Mouse (Mus musculus): ENCODE data around the gene Ccdc34. TPM values are rescaled to one million over a fixed set of nuclear protein-coding genes. Genes with fewer than 3 reads are reported as not detected.
A peak's percentile ranks its signal among the peaks of the same experiment; 100 is the strongest.

Ccdc34 gene
- total RNA-seq (2017), result 41.1 and 55.0 TPM in 2 replicates

DNA sequence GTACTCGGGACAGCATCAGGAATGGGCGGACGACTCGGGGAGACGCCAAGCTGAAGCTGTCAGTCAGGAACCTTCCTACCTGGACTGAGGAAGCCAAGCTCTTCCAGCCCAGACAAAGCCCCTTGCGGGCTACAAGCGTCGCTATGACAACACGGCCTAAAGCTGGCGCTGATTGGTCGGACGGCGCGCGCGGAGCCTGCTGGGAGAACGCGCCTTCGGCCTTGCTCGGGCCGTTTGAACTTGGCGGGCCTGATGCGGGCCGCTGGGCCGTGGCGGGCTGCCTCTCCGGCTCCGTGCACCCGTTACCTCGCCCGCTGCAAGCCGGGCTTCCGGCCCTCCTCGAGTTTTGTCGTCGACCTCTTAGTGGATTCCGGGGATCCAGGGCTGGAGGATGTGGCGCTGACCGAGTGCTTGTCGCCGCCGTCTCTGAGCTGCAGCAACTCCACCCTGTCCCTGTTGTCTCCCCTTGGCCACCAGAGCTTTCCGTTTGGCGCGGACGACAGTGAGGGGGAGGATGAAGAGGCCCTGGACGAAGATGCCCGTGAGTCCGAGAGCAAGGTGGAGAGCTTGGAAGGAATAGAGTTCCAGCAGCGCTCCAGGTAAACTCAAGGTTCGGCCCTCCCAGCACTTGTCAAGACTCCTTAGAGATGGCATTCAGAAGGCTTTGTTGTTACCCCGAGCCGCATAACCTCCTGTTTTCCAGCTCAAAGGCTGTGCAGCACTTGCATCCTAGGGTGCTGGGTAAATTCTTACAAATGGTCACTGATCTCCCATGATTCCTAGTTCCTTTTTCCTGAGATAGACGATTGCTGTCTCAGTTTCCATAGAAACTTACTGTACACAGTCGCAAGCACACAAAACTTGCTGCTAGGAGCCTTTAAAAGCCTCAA is at the start of gene Ccdc34:
Gene Ccdc34, plus strand, starts transcription at position 202 of the 890 bp plus-strand sequence.
- ATAC-seq (replicated peaks; ENCODE audit: low read depth, poor library complexity, severe bottlenecking), result peak; percentile 98

DNA sequence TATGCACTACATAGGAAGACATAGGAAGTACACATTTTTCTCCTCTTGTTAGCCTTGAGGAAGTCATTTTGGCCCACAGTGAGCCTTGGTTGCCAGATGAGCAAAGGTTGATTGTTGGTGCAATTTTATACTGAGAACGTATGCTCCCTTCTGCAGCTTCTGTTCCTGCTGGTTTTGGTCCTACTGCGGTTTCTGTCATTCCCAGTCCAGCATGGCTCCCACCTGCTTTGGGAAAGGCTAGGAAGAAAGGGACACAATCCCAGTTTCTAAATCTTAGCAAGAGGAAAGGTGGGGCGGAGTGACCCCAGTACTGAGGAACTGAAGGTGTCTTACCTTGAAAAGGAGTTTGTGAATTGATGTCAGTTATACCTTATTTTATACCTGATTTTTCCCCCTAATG is 48.2 kb upstream of the Ccdc34 start:
- no peak for ATAC-seq (replicated peaks; ENCODE audit: low read depth, poor library complexity, severe bottlenecking)

DNA sequence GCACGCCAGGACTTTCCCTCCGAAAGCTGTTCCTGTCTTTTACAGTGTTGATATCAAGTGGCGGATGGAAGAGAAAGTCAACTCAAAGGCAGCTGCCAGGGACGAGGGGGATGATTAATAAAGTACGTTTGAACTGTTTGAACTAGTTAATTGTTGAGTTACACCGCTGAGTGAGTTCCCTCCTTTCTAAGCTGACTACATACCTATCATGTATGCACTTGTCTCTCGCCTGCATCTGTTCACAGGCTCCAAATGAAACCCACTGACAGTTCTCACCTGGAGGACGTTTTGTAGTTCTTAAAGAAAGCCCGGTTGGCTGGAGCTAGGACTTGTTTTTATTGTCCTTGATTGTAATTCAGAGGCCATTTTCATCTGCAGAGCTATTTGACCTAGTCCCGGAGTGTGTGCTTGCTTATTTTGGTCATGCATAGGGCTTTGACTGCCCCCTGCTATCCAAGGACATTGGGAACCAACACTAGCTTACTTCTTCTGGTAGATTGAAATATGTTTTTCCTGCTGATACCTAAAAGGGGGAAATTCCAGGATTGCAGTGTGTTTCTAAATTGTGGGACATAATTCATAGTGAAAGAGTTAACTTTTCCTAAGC is 47.6 kb upstream of the Ccdc34 start:
- ATAC-seq (replicated peaks; ENCODE audit: low read depth, poor library complexity, severe bottlenecking), result no peak

DNA sequence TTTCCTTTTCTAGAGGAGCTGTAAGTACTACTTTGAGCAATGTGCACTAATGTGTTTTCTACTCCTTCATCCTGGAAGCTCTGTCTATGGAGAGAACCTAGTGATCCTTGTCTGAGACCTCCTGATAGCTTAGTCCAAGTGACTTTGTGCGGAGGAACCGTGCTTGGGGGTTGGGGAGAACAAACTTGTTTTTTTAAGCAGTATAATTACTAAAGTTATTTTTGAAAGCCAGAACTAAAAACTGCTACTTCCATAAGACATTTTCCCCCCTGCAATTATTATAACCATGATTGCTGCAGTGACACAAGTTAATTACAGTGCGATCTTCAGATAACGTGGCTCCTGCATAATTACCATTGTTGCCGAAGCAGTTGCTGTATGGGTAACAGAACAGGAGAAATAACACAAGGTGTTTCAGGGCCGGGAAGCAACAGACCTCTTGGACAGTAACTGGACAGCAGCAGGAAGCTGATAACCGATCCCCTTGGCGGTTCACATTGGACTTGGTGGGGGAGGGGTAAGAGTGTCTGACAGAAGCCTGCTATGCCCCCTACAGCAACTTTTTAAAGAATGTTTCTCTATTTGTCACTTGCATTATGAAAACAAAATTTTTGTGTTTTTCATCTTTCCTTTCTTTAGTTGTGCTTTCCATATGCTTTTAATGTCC is 46.7 kb upstream of the Ccdc34 start:
- no peak for ATAC-seq (replicated peaks; ENCODE audit: low read depth, poor library complexity, severe bottlenecking)

DNA sequence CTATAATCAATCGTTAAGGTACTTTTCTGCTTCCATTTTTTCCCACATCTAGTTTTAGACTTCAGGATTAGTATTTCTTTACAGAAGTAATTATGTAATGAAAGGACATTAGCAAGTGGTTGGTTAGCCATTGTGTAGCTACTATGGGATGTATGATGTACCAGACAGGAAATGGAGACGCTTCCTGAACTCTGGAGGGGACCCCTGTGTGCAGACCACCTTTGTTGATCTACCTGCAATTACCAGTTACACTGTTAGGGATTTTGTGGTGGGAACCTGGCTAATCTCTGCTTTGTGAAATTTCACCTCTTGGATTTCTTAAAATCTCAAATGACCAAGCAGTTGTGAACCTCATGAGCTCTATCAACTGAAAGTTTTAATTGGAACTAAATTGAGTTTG is 45.3 kb upstream of the Ccdc34 start:
- no peak for ATAC-seq (replicated peaks; ENCODE audit: low read depth, poor library complexity, severe bottlenecking)

DNA sequence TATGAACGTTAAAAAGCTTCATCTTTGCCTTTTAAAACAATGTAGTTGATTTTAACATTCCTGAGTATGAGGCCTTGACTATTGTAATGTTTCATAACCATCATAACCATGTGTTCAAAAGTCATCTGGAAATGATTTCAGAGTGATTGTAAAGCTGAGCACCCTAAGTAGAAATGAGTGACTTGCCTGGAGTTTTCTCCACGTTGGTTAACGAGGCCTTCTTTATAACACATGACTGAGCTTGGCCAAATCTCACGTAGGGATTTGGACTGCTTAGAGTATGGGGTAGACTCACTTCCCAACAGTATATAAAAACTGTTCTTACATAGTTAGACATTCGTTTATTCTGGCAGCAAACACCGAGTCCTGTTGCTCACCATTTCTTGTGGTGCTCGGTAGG is 44.7 kb upstream of the Ccdc34 start:
- ATAC-seq (replicated peaks; ENCODE audit: low read depth, poor library complexity, severe bottlenecking), result no peak

DNA sequence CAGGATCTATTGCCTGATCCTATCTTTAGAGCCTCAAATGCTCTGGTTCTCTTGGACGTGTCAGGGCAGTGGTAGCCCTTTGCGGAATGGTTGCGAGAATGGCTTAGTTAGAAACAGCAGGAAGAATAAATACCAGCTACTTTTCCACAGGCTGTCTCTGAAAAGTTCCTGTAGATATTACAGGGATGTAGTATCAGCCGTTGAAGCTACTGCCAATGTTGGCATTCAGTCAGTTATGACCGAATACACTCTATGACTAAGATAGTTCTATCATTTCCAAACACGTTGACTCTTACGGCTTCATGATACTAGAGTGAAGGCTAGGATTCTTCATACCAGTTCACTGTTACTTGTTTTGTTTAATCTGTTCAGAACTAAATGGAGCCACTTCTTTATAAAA is 42.8 kb upstream of the Ccdc34 start:
- no peak for ATAC-seq (replicated peaks; ENCODE audit: low read depth, poor library complexity, severe bottlenecking)

DNA sequence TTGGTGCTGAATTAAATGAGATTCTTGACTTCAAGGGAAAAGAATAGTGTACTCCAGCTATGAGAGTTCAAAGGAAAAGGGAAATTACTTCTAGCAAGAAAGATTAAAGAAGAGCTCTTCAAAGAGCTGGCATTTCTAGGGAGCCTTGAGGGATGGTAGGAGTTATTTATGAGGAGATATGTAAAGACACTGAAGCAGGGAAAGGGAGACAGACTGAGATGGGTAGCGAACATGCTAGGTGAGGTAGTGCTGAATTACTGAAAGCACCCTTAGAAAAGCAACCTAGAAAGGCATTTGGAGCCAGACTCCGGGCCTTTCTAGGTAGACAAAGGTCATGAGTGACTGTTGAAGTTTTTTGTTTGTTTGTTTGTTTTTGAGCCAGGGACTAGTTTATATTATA is 41.4 kb upstream of the Ccdc34 start:
- ATAC-seq (replicated peaks; ENCODE audit: low read depth, poor library complexity, severe bottlenecking), result no peak

DNA sequence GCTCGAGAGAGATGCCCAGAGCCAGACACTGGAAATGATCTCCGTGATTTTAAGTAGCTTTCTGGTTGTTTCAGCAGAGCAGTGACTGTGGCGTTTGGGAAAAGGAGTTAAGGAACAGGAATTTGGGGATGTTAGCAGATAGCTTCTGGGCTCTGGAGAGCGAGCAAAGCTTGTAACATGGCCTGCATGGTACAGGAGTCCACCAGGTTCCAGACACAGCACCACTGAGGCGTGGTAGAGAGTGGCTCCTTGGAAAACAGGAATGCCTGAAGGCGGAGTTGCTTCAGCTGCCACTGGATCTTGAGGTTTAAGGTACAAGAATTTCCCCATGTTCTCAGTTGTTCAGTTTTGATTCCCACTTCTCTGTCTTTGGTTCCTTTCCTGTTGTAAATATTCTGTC is 40.3 kb upstream of the Ccdc34 start:
- ATAC-seq (replicated peaks; ENCODE audit: low read depth, poor library complexity, severe bottlenecking), result no peak

DNA sequence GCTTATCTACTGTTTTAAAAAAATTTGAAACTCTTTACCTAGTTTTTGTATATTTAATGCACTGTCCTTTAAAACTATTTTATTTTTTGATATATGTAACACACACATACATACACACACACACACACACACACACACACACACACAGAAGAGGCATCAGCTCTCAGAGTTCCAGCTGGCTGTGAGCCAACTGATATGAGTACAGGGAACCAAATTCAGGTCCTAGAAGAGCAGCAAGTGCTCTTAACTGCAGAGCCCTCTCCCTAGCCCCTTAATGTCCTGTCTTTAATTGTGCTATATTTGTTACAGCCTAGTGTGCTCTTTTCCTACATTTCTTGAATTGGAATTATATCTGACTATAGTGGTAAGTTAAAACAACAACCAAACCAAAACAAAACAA is 38.4 kb upstream of the Ccdc34 start:
- ATAC-seq (replicated peaks; ENCODE audit: low read depth, poor library complexity, severe bottlenecking), result no peak

DNA sequence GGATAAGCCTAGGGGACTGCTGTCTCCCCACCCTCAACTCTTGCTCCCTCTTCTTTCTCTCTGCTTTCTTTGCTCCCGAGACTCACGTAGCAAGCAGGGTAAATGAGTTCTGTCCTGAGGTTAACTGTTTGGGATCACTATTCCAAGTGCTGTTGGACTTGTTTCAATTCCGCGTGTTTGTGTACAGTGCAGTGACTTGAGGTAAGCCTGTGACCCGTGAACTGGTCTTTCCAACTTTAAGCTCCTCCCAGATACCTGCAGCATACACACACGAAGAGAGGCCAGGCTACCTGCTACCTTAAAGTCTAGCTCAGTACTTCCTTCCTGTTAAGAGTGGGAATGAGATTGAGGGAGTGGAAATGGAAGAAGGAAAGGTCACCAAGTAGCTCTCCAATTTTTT is 34.2 kb upstream of the Ccdc34 start:
- ATAC-seq (replicated peaks; ENCODE audit: low read depth, poor library complexity, severe bottlenecking), result no peak

DNA sequence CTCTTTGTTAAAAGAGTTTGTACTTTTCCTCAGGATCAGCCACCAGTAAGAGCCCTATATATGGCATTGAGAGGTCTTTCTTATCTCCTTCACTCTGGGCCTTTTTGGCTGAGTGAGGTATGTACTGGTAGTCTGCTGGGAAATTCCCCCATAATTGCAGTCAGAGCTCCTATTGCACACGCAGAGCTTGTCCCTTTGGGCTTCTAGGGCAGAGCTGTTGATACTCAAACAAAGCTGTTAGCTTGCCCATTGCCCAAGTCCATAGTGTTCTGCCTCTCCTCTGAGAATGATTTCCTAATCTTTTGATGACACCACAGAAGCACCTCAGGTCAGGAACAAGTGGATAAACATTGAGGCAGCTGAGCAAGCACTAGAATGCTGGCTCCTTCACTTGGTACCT is 32.7 kb upstream of the Ccdc34 start:
- ATAC-seq (replicated peaks; ENCODE audit: low read depth, poor library complexity, severe bottlenecking), result no peak

DNA sequence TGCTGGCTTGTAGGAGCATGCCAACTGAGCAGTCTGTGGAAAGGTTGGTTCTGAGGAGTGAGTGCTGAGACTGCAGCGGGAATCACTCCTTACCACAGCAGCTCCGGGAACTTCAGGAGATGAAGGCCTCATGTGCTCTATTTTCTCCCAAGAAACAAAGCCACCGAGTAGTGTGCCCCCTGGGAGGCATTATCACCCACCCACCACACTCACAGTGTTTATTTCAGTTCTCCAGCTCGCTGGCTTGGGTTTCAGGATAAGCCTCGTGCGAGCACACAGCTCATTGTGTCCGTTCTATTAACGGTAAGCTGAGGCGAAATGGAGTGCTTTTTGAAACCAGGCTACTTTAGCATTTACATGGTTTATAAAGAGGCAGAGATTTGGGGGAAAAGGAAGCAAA is 32.1 kb upstream of the Ccdc34 start:
- ATAC-seq (replicated peaks; ENCODE audit: low read depth, poor library complexity, severe bottlenecking), result no peak

DNA sequence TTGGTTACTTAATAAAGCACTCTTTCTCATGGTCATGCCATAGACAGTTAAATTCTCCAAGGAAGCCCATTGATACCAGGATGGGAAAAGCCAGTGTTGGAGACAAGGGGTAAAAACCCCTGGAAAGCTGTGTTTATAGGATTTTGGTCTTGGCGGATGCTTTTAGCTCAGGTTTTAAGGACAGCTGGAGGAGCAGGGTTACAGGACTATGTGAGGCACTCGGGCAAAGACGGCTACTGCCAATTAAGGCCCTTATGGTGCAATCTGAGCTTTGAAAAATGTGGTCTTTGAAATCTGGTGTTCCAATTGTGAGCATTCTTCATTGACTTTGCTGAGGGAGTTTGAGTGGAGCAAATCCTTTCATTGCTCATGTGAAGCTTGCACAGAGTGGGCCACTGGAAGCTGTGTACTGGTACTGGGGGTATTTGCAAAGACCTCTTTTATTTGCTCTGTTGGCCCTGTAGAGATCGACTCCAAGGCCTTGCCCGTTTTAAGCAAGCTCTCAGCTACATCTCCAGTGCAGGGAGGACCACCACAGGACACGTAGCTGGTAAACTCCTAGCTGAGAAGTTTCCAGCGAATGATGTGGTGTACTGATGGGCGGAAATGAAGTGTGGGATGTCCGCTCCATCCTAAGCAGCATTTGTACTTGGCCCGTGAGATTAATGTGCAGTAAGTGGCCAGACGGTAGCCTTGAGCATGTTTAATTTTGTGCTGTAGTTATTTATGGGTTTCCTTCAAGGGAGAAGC is 31.4 kb upstream of the Ccdc34 start:
- ATAC-seq (replicated peaks; ENCODE audit: low read depth, poor library complexity, severe bottlenecking), result no peak

DNA sequence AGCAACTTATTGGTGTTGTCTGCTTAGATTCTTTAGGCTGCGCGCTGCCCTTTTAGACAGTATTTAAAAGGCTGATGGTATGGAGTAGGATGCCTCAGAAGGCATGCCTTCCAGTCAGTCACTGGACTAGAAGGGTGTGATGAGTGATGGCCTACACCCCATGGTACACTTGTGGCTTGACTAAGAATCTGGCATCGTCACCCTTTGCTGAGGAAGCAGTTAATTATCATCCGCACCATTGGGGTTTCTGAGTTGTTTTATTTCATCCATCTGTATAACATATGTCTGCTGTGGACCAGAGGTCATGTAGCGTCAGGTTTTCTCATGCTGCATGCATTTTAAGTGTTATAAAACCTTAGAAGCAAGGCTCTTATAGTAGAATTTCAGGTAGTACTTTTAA is 29.7 kb upstream of the Ccdc34 start:
- ATAC-seq (replicated peaks; ENCODE audit: low read depth, poor library complexity, severe bottlenecking), result no peak

DNA sequence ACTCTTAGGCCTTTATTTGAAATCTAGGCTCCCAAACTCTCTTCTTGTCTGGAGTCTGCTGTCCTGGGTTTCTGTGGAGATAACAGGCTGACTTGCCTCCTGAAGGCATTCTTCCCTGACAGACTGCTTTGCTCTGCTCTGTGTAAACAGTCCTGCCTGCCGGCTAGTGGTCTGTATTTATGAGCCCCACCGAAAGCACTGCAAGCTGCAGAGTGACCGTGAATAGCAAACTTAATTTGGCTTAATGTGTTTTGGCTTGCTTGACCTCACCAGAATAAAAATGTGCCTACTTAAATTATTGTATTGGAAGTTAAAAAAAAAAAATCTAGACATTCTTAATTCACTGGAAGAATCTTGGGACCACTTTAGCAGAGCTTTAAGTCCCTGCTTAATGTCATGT is 28.4 kb upstream of the Ccdc34 start:
- ATAC-seq (replicated peaks; ENCODE audit: low read depth, poor library complexity, severe bottlenecking), result no peak

DNA sequence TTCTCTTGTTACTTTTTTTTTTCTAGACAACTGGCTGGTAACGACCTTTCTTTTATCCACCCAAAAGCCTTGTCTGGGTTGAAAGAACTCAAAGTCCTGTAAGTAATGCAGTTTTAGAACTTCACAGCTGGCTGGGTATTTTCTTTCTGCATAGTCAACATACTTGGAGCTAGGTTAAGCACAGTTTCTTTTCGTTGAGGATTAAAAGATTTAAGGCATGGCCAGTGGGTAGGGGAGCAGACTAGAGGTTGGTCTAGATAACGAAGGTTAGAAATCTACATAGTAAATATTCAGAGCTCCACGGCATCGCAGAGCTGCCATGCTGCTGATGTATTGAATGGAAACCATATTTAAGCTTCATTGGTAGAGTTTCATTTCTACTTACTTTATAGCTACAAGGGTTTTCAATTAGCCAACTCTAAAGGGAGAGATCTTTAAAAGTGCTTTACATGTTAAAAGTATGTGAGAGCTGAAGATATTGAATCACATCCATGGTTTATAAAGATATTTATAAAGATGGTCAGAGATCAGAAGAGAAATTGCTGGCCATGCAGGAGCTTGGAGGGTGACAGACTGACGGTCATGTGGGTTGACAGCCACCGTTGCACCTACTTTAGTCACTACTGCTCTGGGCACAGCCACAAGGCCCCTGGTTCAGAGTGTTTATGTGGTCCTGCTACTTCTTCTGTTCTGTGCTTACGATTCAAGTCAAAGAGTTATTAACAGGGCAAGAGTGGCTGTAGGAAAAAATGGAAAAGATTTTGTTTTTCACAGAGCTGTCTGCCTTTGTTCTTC is 27.7 kb upstream of the Ccdc34 start:
- no peak for ATAC-seq (replicated peaks; ENCODE audit: low read depth, poor library complexity, severe bottlenecking)

DNA sequence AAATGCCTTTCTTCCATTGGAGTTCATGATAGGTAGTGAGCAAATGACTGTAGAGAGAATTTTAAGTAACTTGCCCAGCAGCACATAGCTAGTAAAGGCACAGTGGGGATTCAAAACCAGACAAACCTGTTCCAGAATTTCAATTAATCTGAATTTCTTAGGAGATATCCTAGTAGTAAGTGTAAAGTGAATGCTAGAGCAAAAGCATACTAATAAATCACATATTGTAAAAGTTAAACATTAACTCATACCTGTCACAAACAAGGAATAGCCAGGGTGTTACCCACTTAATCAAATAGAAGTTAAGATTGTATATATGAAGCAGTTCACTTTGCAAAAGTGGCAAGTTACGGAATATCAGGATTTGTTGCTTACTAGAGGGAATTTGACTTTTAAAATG is 25.9 kb upstream of the Ccdc34 start:
- ATAC-seq (replicated peaks; ENCODE audit: low read depth, poor library complexity, severe bottlenecking), result no peak

DNA sequence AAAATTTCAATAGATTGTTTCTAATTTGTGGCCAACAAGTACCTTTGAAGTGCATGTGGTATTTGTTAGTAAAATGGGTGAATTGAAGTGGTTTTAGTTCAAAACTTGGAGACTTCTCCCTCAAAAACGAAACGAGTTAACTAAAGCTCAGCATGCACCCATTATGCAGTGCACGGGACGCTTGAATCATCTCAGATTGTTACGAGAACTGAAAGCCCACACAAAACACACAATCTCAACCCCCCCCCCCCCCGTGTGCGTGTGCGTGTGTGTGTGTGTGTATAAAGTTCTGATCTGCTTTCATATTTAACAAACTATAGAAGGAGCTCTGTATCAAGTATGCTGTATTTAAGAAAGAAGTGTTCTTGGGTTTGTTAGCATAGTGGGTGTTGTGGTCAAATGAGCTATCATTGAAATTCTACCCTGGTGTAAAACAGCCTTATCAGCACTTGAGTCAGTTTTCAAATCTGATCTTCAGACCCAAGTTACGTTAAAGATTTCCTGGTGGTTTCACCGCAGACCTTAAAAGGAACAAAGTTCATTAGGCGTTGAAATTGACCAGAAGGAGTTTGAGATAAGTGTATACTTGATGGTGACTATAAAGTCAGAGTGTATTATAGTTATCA is 25.1 kb upstream of the Ccdc34 start:
- ATAC-seq (replicated peaks; ENCODE audit: low read depth, poor library complexity, severe bottlenecking), result peak; percentile 64

All from common myeloid progenitor, adult 5-6 weeks (primary cell).